27 mouse cellular contexts compared by ENCODE assay signal in genomic region chr8:46266801-46267200, GRCm38 (mm10). TPM values are rescaled to one million over a fixed set of nuclear protein-coding genes. Genes with fewer than 3 reads are reported as not detected.
DNase-seq lines count a peak whose midpoint lies in the region; ATAC-seq and TF ChIP-seq lines count a peak whose summit lies in the region.
"Had no signal": no experiment of that assay in that cellular context is flagged by ENCODE, and none has a peak within 500 bp of the region (broad histone marks: within the 10 kb centered on the region; RNA-seq: fewer than 3 reads in every experiment).

No protein-coding gene starts in this region.

- H3K9me3 ChIP-seq in heart, embryonic 11.5 days (replicated peaks; ENCODE audit: control insufficient read depth, low read length) = no peaks in the 10 kb centered on the region
- H3K9me3 ChIP-seq in kidney, postnatal 0 days (replicated peaks; ENCODE audit: low read length) = no peaks in the 10 kb centered on the region
- H3K9me3 ChIP-seq: embryonic facial prominence, embryonic 10.5 days; embryonic facial prominence, embryonic 12.5 days; forebrain, embryonic 13.5 days; forebrain, embryonic 15.5 days; G1E had no signal

- ATAC-seq in heart, embryonic 11.5 days (replicated peaks; ENCODE audit: insufficient number of reproducible peaks, low FRiP score, low TSS enrichment) = no peak
- ATAC-seq in kidney, postnatal 0 days (replicated peaks; ENCODE audit: low FRiP score, low read depth) = no peak
- ATAC-seq: activated CD4-positive, CD25-positive, alpha-beta regulatory T cell, adult 4 months; CD4-positive, CD25-positive, alpha-beta regulatory T cell, adult 4 months; forebrain, embryonic 13.5 days; forebrain, embryonic 15.5 days; Patski had no signal

- no peaks in the 10 kb centered on the region for H3K27me3 ChIP-seq in heart, adult 2 months (ENCODE audit: control insufficient read depth, insufficient read depth, low read length)
- no peaks in the 10 kb centered on the region for H3K27me3 ChIP-seq in heart, embryonic 11.5 days (ENCODE audit: control insufficient read depth, insufficient read depth, low read length)
- H3K27me3 ChIP-seq in kidney, postnatal 0 days (ENCODE audit: insufficient read depth, low read length) = no peaks in the 10 kb centered on the region
- H3K27me3 ChIP-seq: CH12.LX; forebrain, embryonic 13.5 days; forebrain, embryonic 15.5 days had no signal

- no peak for TF ChIP-seq POLR2A in heart, adult 2 months (IDR thresholded peaks at IDR 0.05; ENCODE audit: insufficient read depth, low read depth, low read length)

- peaks cover 3% of the 10 kb centered on the region for H3K4me1 ChIP-seq in heart, adult 2 months (ENCODE audit: control insufficient read depth, insufficient read depth, low read length)
- H3K4me1 ChIP-seq in heart, embryonic 11.5 days (ENCODE audit: control insufficient read depth, insufficient read depth, low read length) = no peaks in the 10 kb centered on the region
- H3K4me1 ChIP-seq in kidney, postnatal 0 days (replicated peaks; ENCODE audit: insufficient read depth, low read length) = no peaks in the 10 kb centered on the region
- H3K4me1 ChIP-seq: embryonic facial prominence, embryonic 12.5 days had no signal

- peaks cover 2% of the 10 kb centered on the region for H3K36me3 ChIP-seq in heart, adult 2 months (ENCODE audit: control insufficient read depth, insufficient read depth, low read length)
- no peaks in the 10 kb centered on the region for H3K36me3 ChIP-seq in heart, embryonic 11.5 days (ENCODE audit: control insufficient read depth, insufficient read depth, low read length)
- H3K36me3 ChIP-seq in kidney, postnatal 0 days (ENCODE audit: insufficient read depth, low read length) = no peaks in the 10 kb centered on the region
- H3K36me3 ChIP-seq: embryonic facial prominence, embryonic 10.5 days; embryonic facial prominence, embryonic 12.5 days; forebrain, embryonic 15.5 days; G1E had no signal

- no peak overlapping the region for H3K4me3 ChIP-seq in heart, adult 2 months
- no peak overlapping the region for H3K4me3 ChIP-seq in heart, embryonic 11.5 days (ENCODE audit: low read depth, low read length)
- no peak overlapping the region for H3K4me3 ChIP-seq in kidney, postnatal 0 days (replicated peaks; ENCODE audit: low read depth, low read length)
- H3K4me3 ChIP-seq: embryonic facial prominence, embryonic 10.5 days; embryonic facial prominence, embryonic 12.5 days; forebrain, embryonic 13.5 days; forebrain, embryonic 15.5 days had no signal

- TF ChIP-seq EP300 in heart, adult 2 months (IDR thresholded peaks at IDR 0.05; ENCODE audit: insufficient read depth, low read depth, low read length) = 0 out of 2 replicates have a peak, but pooled peaks have one; percentile 35

- peak; percentile 21 for DNase-seq in embryo, embryonic 10.5 days (ENCODE audit: low spot score)
- no peak for DNase-seq in embryo, embryonic 10 days (ENCODE audit: low spot score)
- DNase-seq in heart, adult 2 months = no peak
- peak; percentile 51 for DNase-seq in kidney, postnatal 0 days (ENCODE audit: low spot score)
- no peak for DNase-seq in kidney, adult 8-10 months
- DNase-seq in kidney, postnatal 14 days = peak; percentile 8
- no peak for DNase-seq in kidney, postnatal 36 days
- DNase-seq: adrenal gland, adult 8-10 months; adrenal gland, postnatal 14 days; adrenal gland, postnatal 36 days; B cell, adult 2 months; cerebellum, adult 11-12 months; cerebellum, adult 2 months; cerebellum, adult 9-10 months; cerebellum, postnatal 10 days; cerebellum, postnatal 25 days had no signal

- 42% methylated on average over 4 of the region's 4 CpGs for WGBS in heart, adult 2 months
- WGBS in heart, embryonic 11.5 days (ENCODE audit: insufficient replicate concordance) = 68% methylated on average over 4 of the region's 4 CpGs
- 56% methylated on average over 4 of the region's 4 CpGs for WGBS in kidney, postnatal 0 days

- H3K27ac ChIP-seq in heart, adult 2 months = no peak overlapping the region
- no peak overlapping the region for H3K27ac ChIP-seq in heart, embryonic 11.5 days (ENCODE audit: low read depth, low read length)
- H3K27ac ChIP-seq in kidney, postnatal 0 days = no peak overlapping the region
- H3K27ac ChIP-seq: embryonic facial prominence, embryonic 10.5 days; embryonic facial prominence, embryonic 12.5 days; forebrain, embryonic 13.5 days; forebrain, embryonic 15.5 days had no signal

- no peak overlapping the region for H3K4me2 ChIP-seq in heart, embryonic 11.5 days
- H3K4me2 ChIP-seq in kidney, postnatal 0 days (ENCODE audit: low read length) = no peak overlapping the region
- H3K4me2 ChIP-seq: embryonic facial prominence, embryonic 12.5 days; forebrain, embryonic 13.5 days; forebrain, embryonic 15.5 days had no signal

- intact Hi-C loops in heart, adult 2 months (cut with DNase I) = no loop called here

- TF ChIP-seq CTCF in heart, adult 2 months (IDR thresholded peaks at IDR 0.05) = peak; percentile 17; the same call in 1 of the 2 replicates
- no peak for TF ChIP-seq CTCF in kidney, postnatal 0 days (IDR thresholded peaks at IDR 0.05; ENCODE audit: low read depth)

- no peaks in the 10 kb centered on the region for H3K79me2 ChIP-seq in heart, adult 2 months (replicated peaks; ENCODE audit: control insufficient read depth, insufficient read depth, low read length)

- no peak overlapping the region for H3K9ac ChIP-seq in heart, adult 2 months (ENCODE audit: low read depth, low read length)
- no peak overlapping the region for H3K9ac ChIP-seq in heart, embryonic 11.5 days (ENCODE audit: low read depth, low read length)
- H3K9ac ChIP-seq in kidney, postnatal 0 days (ENCODE audit: low read depth, low read length) = no peak overlapping the region
- H3K9ac ChIP-seq: embryonic facial prominence, embryonic 12.5 days; forebrain, embryonic 13.5 days; forebrain, embryonic 15.5 days had no signal

RNA-seq across cellular contexts. Expression of gene Helt, which starts 27.7 kb away (rescaled TPM):
- total RNA-seq in heart, adult 2 months (2021) = 1 to 10 TPM; 1.5 to 2.8 TPM
- polyA plus RNA-seq in heart, adult 2 months (2012; rRNA removed) = 1.3 TPM in 2 replicates
- not detected in 2 replicates for polyA plus RNA-seq in heart, embryonic 11.5 days (2014; fragmentation: Nextera tagmentation; extraction: Ambion mirVana)
- polyA plus RNA-seq in kidney, postnatal 0 days (2015; fragmentation: Nextera tagmentation; extraction: Ambion mirVana) = not detected in 2 replicates
- total RNA-seq: adrenal gland, adult 18-20 months; adrenal gland, postnatal 14 days; adrenal gland, postnatal 36 days; CH12.LX had no signal
- polyA plus RNA-seq: activated CD4-positive, CD25-positive, alpha-beta regulatory T cell, adult 4 months; CD4-positive, CD25-positive, alpha-beta regulatory T cell, adult 4 months; cerebellum, adult 2 months; G1E; Patski had no signal

RNA-seq across cellular contexts. Expression of gene Slc25a4, which starts 55.7 kb away (rescaled TPM):
- 1,000 to 10,000 TPM; 4,382 to 5,412 TPM for total RNA-seq in heart, adult 2 months (2021)
- 4,929 and 5,477 TPM in 2 replicates for polyA plus RNA-seq in heart, adult 2 months (2012; rRNA removed)
- 1,564 and 1,695 TPM in 2 replicates for polyA plus RNA-seq in heart, embryonic 11.5 days (2014; fragmentation: Nextera tagmentation; extraction: Ambion mirVana)
- polyA plus RNA-seq in kidney, postnatal 0 days (2015; fragmentation: Nextera tagmentation; extraction: Ambion mirVana) = 835 and 864 TPM in 2 replicates

Comparison
In these comparisons a context has a peak if more than half of its experiments do, and no peak if none do; other contexts are left out.
1. DNase-seq: peak in embryo, embryonic 10.5 days (single experiment), kidney, postnatal 0 days (single experiment) and kidney, postnatal 14 days (single experiment); none in embryo, embryonic 10 days (single experiment), heart, adult 2 months (0 of 2), kidney, adult 8-10 months (0 of 2) and kidney, postnatal 36 days (0 of 2).